Mouse (Mus musculus) CH12.LX (cell line): Measurements from ENCODE around the gene Gm10192.

Source experiments
- CTCF ChIP-seq, 2 experiments: IDR thresholded peaks in 1 of 2; conservative IDR thresholded peaks in 1 of 2; 2 replicates each; pipeline ENCODE4 v1.5.1; 2011 to 2012; ENCODE audit warnings: low read depth in 2 of 2, low read length in 2 of 2, improper control_type of control experiment in 1 of 2, inconsistent platforms in 1 of 2, mild to moderate bottlenecking in 1 of 2, moderate library complexity in 1 of 2
- MAFK ChIP-seq: IDR thresholded peaks from 2 replicates; pipeline ENCODE4 v1.6.1; 2011; ENCODE audit warnings: low read length, improper control_type of control experiment; ENCODE audit not compliant: insufficient replicate concordance
- MAX ChIP-seq: IDR thresholded peaks from 2 replicates; pipeline ENCODE4 v1.6.1; 2011; ENCODE audit warnings: low read length, improper control_type of control experiment
- MEF2A ChIP-seq: IDR thresholded peaks from 2 replicates; pipeline ENCODE4 v1.6.1; 2014; ENCODE audit warnings: low read depth, mild to moderate bottlenecking, inconsistent platforms, low read length, improper control_type of control experiment, borderline replicate concordance
- MXI1 ChIP-seq: IDR thresholded peaks from 2 replicates; pipeline ENCODE4 v1.6.1; 2011; ENCODE audit warnings: mild to moderate bottlenecking, low read depth, low read length, improper control_type of control experiment
- SIN3A ChIP-seq: IDR thresholded peaks from 2 replicates; pipeline ENCODE4 v1.6.1; 2012; ENCODE audit warnings: low read length, improper control_type of control experiment, inconsistent platforms
- TCF12 ChIP-seq: IDR thresholded peaks from 2 replicates; pipeline ENCODE4 v1.6.1; 2014; ENCODE audit warnings: low read depth, mild to moderate bottlenecking, inconsistent platforms, low read length, improper control_type of control experiment
- USF1 ChIP-seq: IDR thresholded peaks from 2 replicates; pipeline ENCODE4 v1.6.1; 2014; ENCODE audit warnings: low read depth, mild to moderate bottlenecking, inconsistent platforms, low read length, improper control_type of control experiment

GRCm38 (mm10) chr4:97212514-97212913 is 29.5 kb upstream of the Gm10192 start:
- TF ChIP-seq CTCF (conservative IDR thresholded peaks at IDR 0.05 in 1 of 2, IDR thresholded peaks at IDR 0.05 in 1 of 2; ENCODE audit: low read depth in 2 of 2, low read length in 2 of 2) (no peak), SIN3A (no peak), TCF12 (no peak), MAFK (no peak), MAX (no peak), MXI1 (no peak), MEF2A (no peak), USF1 (no peak)
